Mouse (Mus musculus) lung, embryonic 16.5 days (tissue): ENCODE measurements around the gene Plekho1. TPM values are rescaled to one million over a fixed set of nuclear protein-coding genes. Genes with fewer than 3 reads are reported as not detected.
"Not testable (repeated sequence)": the region's sequence is repeated elsewhere in the genome, so short reads cannot be mapped to it uniquely, and the experiment has no call there.

Experiments used
- ATAC-seq: fragments of 200-750 bp; cut with Nextera tagmentation; 2 replicates; pipeline ENCODE4 v1.8.0; 2017; ENCODE audit warnings: low read depth, mild to moderate bottlenecking, moderate library complexity
- H3K27ac ChIP-seq: fragments of 300-500 bp; sonication (generic); 2 replicates; pipeline ENCODE4 v1.5.1; 2014; ENCODE audit warnings: mild to moderate bottlenecking, control low read depth, low read length
- H3K27me3 ChIP-seq: fragments of 300-500 bp; sonication (generic); 2 replicates; pipeline ENCODE4 v1.6.1; 2014; ENCODE audit warnings: low read depth, low read length, mixed read lengths; ENCODE audit not compliant: control insufficient read depth, insufficient read depth
- H3K36me3 ChIP-seq: fragments of 300-500 bp; sonication (generic); 2 replicates; pipeline ENCODE4 v1.6.1; 2014; ENCODE audit warnings: low read length; ENCODE audit not compliant: control insufficient read depth, insufficient read depth
- H3K4me1 ChIP-seq: fragments of 300-500 bp; sonication (generic); replicated peaks from 2 replicates; pipeline ENCODE4 v1.6.1; 2014; ENCODE audit warnings: low read length, mixed read lengths; ENCODE audit not compliant: control insufficient read depth, insufficient read depth
- H3K4me2 ChIP-seq: fragments of 300-500 bp; sonication (generic); 2 replicates; pipeline ENCODE4 v1.6.1; 2014; ENCODE audit warnings: low read depth, low read length, control low read depth
- H3K4me3 ChIP-seq: fragments of 300-500 bp; sonication (generic); 2 replicates; pipeline ENCODE4 v1.5.1; 2014; ENCODE audit warnings: mild to moderate bottlenecking, low read length, control low read depth
- H3K9ac ChIP-seq: fragments of 300-500 bp; sonication (generic); 2 replicates; pipeline ENCODE4 v1.6.1; 2014; ENCODE audit warnings: low read length, control low read depth
- H3K9me3 ChIP-seq: fragments of 300-500 bp; sonication (generic); 2 replicates; pipeline ENCODE4 v1.6.1; 2016; ENCODE audit warnings: low read length; ENCODE audit not compliant: control insufficient read depth
- WGBS: fragments of 180-500 bp; shearing (Covaris S2); extraction: QIAGEN DNeasy Blood & Tissue Kit; methylation state at CpG from one replicate; pipeline ENCODE4 v1.1.7; 2014; 5-methylcytosine and 5-hydroxymethylcytosine counted together
- polyA plus RNA-seq: library from polyadenylated mRNA; unstranded; fragments of >200 nt; fragmentation: Nextera tagmentation; extraction: Ambion mirVana; gene quantifications from 2 replicates; pipeline ENCODE4 v1.2.1, GENCODE M21; 2015

The Plekho1 gene
- polyA plus RNA-seq, 1 experiment from 2014 or later: 25.3 TPM

DNA sequence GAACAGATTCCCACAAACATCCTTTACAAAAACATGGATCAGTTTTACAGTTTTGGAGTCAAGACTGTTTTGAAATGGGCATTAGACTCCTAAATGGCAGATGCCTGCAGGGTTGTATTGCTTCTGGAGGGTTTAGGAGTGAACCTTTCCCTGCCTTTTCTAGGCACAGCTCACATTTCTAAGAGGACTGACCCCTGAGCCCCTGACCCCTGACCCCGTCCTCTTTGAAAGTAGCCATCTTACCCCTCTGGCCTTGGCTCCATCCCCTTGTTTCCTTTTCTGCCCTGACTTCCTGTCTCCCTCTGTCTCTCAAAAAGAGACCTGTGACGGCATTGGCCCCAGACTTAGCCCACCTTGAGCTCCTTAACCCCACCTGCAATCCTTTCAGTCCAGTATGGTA lies 32.6 kb downstream of the Plekho1 start:
- Histone ChIP-seq H3K9ac (no peak overlapping the region), H3K36me3 (no peaks in the 10 kb centered on the region), H3K27ac (no peak overlapping the region), H3K4me3 (no peak overlapping the region), H3K4me1 (peaks cover 3% of the 10 kb centered on the region), H3K9me3 (peaks cover 3% of the 10 kb centered on the region; the same call in 1 of the 2 replicates), H3K27me3 (no peaks in the 10 kb centered on the region), H3K4me2 (no peak overlapping the region)
- WGBS: 44% methylated on average over 2 of the region's 2 CpGs
- no peak for ATAC-seq

- not testable (repeated sequence) for H3K4me3 ChIP-seq, ATAC-seq, H3K4me2 ChIP-seq, H3K9ac ChIP-seq, H3K9me3 ChIP-seq, H3K27me3 ChIP-seq, H3K27ac ChIP-seq, H3K36me3 ChIP-seq
- WGBS: 76% methylated on average over 8 of the region's 8 CpGs
- peaks cover 11% of the 10 kb centered on the region for H3K4me1 ChIP-seq
Observed at GRCm38 (mm10) chr3:95962182-95962581, 33.6 kb downstream of the Plekho1 start.

GRCm38 (mm10) chr3:95959807-95960206 lies 36.0 kb downstream of the Plekho1 start:
- 97% methylated on average over 1 of the region's 1 CpGs for WGBS
- H3K36me3 ChIP-seq: no peaks in the 10 kb centered on the region
- no peak overlapping the region for H3K4me2 ChIP-seq
- H3K9ac ChIP-seq: no peak overlapping the region
- no peak overlapping the region for H3K4me3 ChIP-seq
- peaks cover 3% of the 10 kb centered on the region; the same call in 1 of the 2 replicates for H3K9me3 ChIP-seq
- peaks cover 7% of the 10 kb centered on the region for H3K4me1 ChIP-seq
- no peak for ATAC-seq
- no peaks in the 10 kb centered on the region for H3K27me3 ChIP-seq
- H3K27ac ChIP-seq: no peak overlapping the region

GRCm38 (mm10) chr3:95959082-95959481 lies 36.7 kb downstream of the Plekho1 start:
- Histone ChIP-seq H3K9me3 (peaks cover 3% of the 10 kb centered on the region; the same call in 1 of the 2 replicates), H3K27me3 (no peaks in the 10 kb centered on the region), H3K27ac (no peak overlapping the region), H3K4me2 (no peak overlapping the region), H3K9ac (no peak overlapping the region), H3K4me1 (peaks cover 7% of the 10 kb centered on the region), H3K36me3 (no peaks in the 10 kb centered on the region), H3K4me3 (no peak overlapping the region)
- WGBS: 81% methylated on average over 5 of the region's 5 CpGs
- no peak for ATAC-seq

DNA sequence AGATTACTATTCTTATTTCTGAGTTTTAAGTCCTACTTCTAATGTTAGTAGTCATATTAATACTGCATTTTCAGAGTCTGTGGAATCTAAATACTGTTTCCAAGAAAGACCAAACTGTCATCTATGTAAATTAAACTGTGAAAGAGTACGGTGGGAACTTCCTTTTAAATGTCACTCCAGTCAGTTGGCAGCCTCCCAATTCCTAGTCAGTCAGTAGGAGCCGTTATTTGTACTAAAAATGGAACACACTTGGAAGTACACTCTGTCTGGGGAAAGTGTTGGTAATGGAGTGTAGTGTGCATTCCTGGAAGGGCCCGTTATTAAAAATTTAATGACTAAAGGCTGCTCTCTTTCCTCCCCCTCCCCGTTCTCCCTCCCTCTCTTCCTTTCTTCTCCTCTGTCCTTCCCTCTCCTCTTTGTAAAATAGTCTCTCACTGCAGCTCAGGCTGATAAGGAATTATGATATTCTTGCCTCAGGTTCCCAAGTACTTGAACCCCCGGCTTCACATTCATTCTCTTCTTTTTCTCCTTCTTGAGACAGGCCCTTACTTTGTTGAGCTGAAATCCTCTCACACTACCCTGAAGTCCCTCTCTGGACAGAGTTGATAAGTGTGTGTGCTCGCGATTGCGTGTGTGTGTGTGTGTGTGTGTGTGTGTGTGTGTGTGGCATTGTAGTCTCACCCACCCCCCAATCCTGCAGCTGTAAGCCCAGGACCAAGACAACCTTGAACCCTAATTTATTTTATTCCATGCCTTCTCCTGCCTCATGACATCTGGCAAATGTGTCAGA lies 38.2 kb downstream of the Plekho1 start:
- WGBS: 21% methylated on average over 8 of the region's 8 CpGs
- no peak overlapping the region for H3K9ac ChIP-seq
- H3K4me3 ChIP-seq: no peak overlapping the region
- no peak overlapping the region for H3K4me2 ChIP-seq
- H3K27me3 ChIP-seq: no peaks in the 10 kb centered on the region
- H3K9me3 ChIP-seq: peaks cover 3% of the 10 kb centered on the region; the same call in 1 of the 2 replicates
- no peaks in the 10 kb centered on the region for H3K36me3 ChIP-seq
- H3K27ac ChIP-seq: peak overlapping the region; percentile 85
- H3K4me1 ChIP-seq: peaks cover 7% of the 10 kb centered on the region
- peak; percentile 90 for ATAC-seq

GRCm38 (mm10) chr3:95955318-95955717 lies 40.5 kb downstream of the Plekho1 start:
- Histone ChIP-seq H3K4me1 (peaks cover 7% of the 10 kb centered on the region), H3K4me3 (no peak overlapping the region), H3K4me2 (no peak overlapping the region), H3K27me3 (no peaks in the 10 kb centered on the region), H3K9ac (no peak overlapping the region), H3K36me3 (no peaks in the 10 kb centered on the region), H3K27ac (no peak overlapping the region), H3K9me3 (peaks cover 3% of the 10 kb centered on the region; the same call in 1 of the 2 replicates)
- WGBS: 89% methylated on average over 5 of the region's 5 CpGs
- ATAC-seq: no peak

GRCm38 (mm10) chr3:95954648-95955173 lies 41.1 kb downstream of the Plekho1 start:
- WGBS: 85% methylated on average over 12 of the region's 12 CpGs
- not testable (repeated sequence) for H3K27me3 ChIP-seq, ATAC-seq

GRCm38 (mm10) chr3:95953522-95953921 lies 42.3 kb downstream of the Plekho1 start:
- H3K27ac ChIP-seq: no peak overlapping the region
- no peak overlapping the region for H3K9ac ChIP-seq
- H3K4me1 ChIP-seq: peaks cover 7% of the 10 kb centered on the region
- H3K4me3 ChIP-seq: no peak overlapping the region
- no peaks in the 10 kb centered on the region for H3K36me3 ChIP-seq
- H3K9me3 ChIP-seq: no peaks in the 10 kb centered on the region
- no peaks in the 10 kb centered on the region for H3K27me3 ChIP-seq
- no peak for ATAC-seq
- WGBS: 73% methylated on average over 3 of the region's 3 CpGs
- no peak overlapping the region for H3K4me2 ChIP-seq

More at GRCm38 (mm10) chr3:95954648-95955173, 41.1 kb downstream of the Plekho1 start:
- H3K9ac ChIP-seq, H3K4me1 ChIP-seq, H3K36me3 ChIP-seq, H3K4me2 ChIP-seq, H3K4me3 ChIP-seq, H3K27ac ChIP-seq, H3K9me3 ChIP-seq: not testable (repeated sequence)

GRCm38 (mm10) chr3:95953023-95953422 lies 42.8 kb downstream of the Plekho1 start:
- Histone ChIP-seq H3K27ac (no peak overlapping the region), H3K27me3 (no peaks in the 10 kb centered on the region), H3K9ac (no peak overlapping the region), H3K36me3 (0 out of 2 replicates have a peak, but pooled peaks cover 2% of the 10 kb centered on the region), H3K4me2 (no peak overlapping the region), H3K4me1 (peaks cover 5% of the 10 kb centered on the region), H3K4me3 (no peak overlapping the region), H3K9me3 (no peaks in the 10 kb centered on the region)
- ATAC-seq: no peak
